1 mouse cellular context compared by ENCODE assay signal in genomic region chr11:37913161-37913560, GRCm38 (mm10).
TF ChIP-seq lines count a peak whose summit lies in the region.

No protein-coding gene starts in this region.

TF ChIP-seq in MEL, 35 proteins besides CTCF, POLR2A, EP300 and RAD21 (continued from another document):
- TF ChIP-seq ZKSCAN1 (IDR thresholded peaks at IDR 0.05; ENCODE audit: low read depth, low read length): no peak
- no peak for TF ChIP-seq POLR2AphosphoS2 (IDR thresholded peaks at IDR 0.05; ENCODE audit: low read length)
